Mouse (Mus musculus): ENCODE data around the gene Gzmm. TPM values are rescaled to one million over a fixed set of nuclear protein-coding genes. Genes with fewer than 3 reads are reported as not detected.
A peak's percentile ranks its signal among the peaks of the same experiment; 100 is the strongest.

Gzmm gene
- polyA plus RNA-seq, 1 experiment from 2014 or later, result 0.51 TPM

GRCm38 (mm10) chr10:79712029-79712428, 23.2 kb downstream of the Gzmm start:
- WGBS, result 80% methylated on average over 1 of the region's 1 CpGs
- Histone ChIP-seq H3K4me1 (ENCODE audit: control insufficient read depth, insufficient read depth, low read length) (peaks cover 2% of the 10 kb centered on the region; the same call in 1 of the 2 replicates), H3K36me3 (ENCODE audit: control insufficient read depth, insufficient read depth, low read length) (peaks cover 43% of the 10 kb centered on the region), H3K4me3 (ENCODE audit: low read depth, low read length) (no peak overlapping the region), H3K9me3 (ENCODE audit: control insufficient read depth, low read length) (no peaks in the 10 kb centered on the region), H3K4me2 (ENCODE audit: low read depth, low read length) (no peak overlapping the region), H3K9ac (ENCODE audit: low read depth, low read length) (no peak overlapping the region), H3K27ac (replicated peaks; ENCODE audit: low read depth, low read length) (no peak overlapping the region), H3K27me3 (replicated peaks; ENCODE audit: control insufficient read depth, insufficient read depth, low read length) (peaks cover 26% of the 10 kb centered on the region)
- ATAC-seq (ENCODE audit: low read depth) (0 out of 2 replicates have a peak, but pooled peaks have one; percentile 5), DNase-seq (ENCODE audit: low spot score) (no peak)

- 10% methylated on average over 4 of the region's 6 CpGs for WGBS
- Histone ChIP-seq H3K4me3 (ENCODE audit: low read depth, low read length) (no peak overlapping the region), H3K9me3 (ENCODE audit: control insufficient read depth, low read length) (no peaks in the 10 kb centered on the region), H3K4me1 (ENCODE audit: control insufficient read depth, insufficient read depth, low read length) (peaks cover 6% of the 10 kb centered on the region; the same call in 1 of the 2 replicates), H3K4me2 (ENCODE audit: low read depth, low read length) (no peak overlapping the region), H3K27me3 (replicated peaks; ENCODE audit: control insufficient read depth, insufficient read depth, low read length) (peaks cover 31% of the 10 kb centered on the region), H3K9ac (ENCODE audit: low read depth, low read length) (no peak overlapping the region), H3K36me3 (ENCODE audit: control insufficient read depth, insufficient read depth, low read length) (peaks cover 41% of the 10 kb centered on the region), H3K27ac (replicated peaks; ENCODE audit: low read depth, low read length) (no peak overlapping the region)
- DNase-seq (ENCODE audit: low spot score) (peak; percentile 71), ATAC-seq (ENCODE audit: low read depth) (peak; percentile 17; the same call in 1 of the 2 replicates)
Measured at GRCm38 (mm10) chr10:79712499-79713126, 23.8 kb downstream of the Gzmm start.

- 36% methylated on average over 1 of the region's 1 CpGs for WGBS
- Histone ChIP-seq H3K4me3 (ENCODE audit: low read depth, low read length) (no peak overlapping the region), H3K9me3 (ENCODE audit: control insufficient read depth, low read length) (no peaks in the 10 kb centered on the region), H3K27me3 (replicated peaks; ENCODE audit: control insufficient read depth, insufficient read depth, low read length) (peaks cover 37% of the 10 kb centered on the region), H3K27ac (replicated peaks; ENCODE audit: low read depth, low read length) (no peak overlapping the region), H3K36me3 (ENCODE audit: control insufficient read depth, insufficient read depth, low read length) (peaks cover 41% of the 10 kb centered on the region), H3K4me1 (ENCODE audit: control insufficient read depth, insufficient read depth, low read length) (peaks cover 6% of the 10 kb centered on the region; the same call in 1 of the 2 replicates), H3K9ac (ENCODE audit: low read depth, low read length) (no peak overlapping the region), H3K4me2 (ENCODE audit: low read depth, low read length) (no peak overlapping the region)
- ATAC-seq (ENCODE audit: low read depth) (no peak), DNase-seq (ENCODE audit: low spot score) (no peak)
Measured at GRCm38 (mm10) chr10:79713163-79713562, 24.3 kb downstream of the Gzmm start.

GRCm38 (mm10) chr10:79714996-79715395, 26.2 kb downstream of the Gzmm start:
- no peak overlapping the region for H3K4me2 ChIP-seq (ENCODE audit: low read depth, low read length)
- WGBS, result 61% methylated on average over 4 of the region's 4 CpGs
- no peak for ATAC-seq (ENCODE audit: low read depth)
- no peaks in the 10 kb centered on the region for H3K9me3 ChIP-seq (ENCODE audit: control insufficient read depth, low read length)
- no peak overlapping the region for H3K4me3 ChIP-seq (ENCODE audit: low read depth, low read length)
- DNase-seq (ENCODE audit: low spot score), result no peak
- no peak overlapping the region for H3K9ac ChIP-seq (ENCODE audit: low read depth, low read length)
- peaks cover 23% of the 10 kb centered on the region for H3K36me3 ChIP-seq (ENCODE audit: control insufficient read depth, insufficient read depth, low read length)
- H3K27ac ChIP-seq (replicated peaks; ENCODE audit: low read depth, low read length), result no peak overlapping the region
- H3K4me1 ChIP-seq (ENCODE audit: control insufficient read depth, insufficient read depth, low read length), result peaks cover 6% of the 10 kb centered on the region; the same call in 1 of the 2 replicates
- H3K27me3 ChIP-seq (replicated peaks; ENCODE audit: control insufficient read depth, insufficient read depth, low read length), result peaks cover 47% of the 10 kb centered on the region

GRCm38 (mm10) chr10:79716254-79716987, 27.6 kb downstream of the Gzmm start, which contains the start of gene Hcn2:
Gene Hcn2 (plus strand): TSS chr10:79716634.
- Histone ChIP-seq H3K27ac (replicated peaks; ENCODE audit: low read depth, low read length) (no peak within 1 kb of the TSS), H3K4me1 (ENCODE audit: control insufficient read depth, insufficient read depth, low read length) (peaks cover 6% of the 10 kb centered on the region; the same call in 1 of the 2 replicates), H3K9ac (ENCODE audit: low read depth, low read length) (peak within 1 kb of the TSS; percentile 52; the same call in 1 of the 2 replicates), H3K27me3 (replicated peaks; ENCODE audit: control insufficient read depth, insufficient read depth, low read length) (peaks cover 47% of the 10 kb centered on the region), H3K36me3 (ENCODE audit: control insufficient read depth, insufficient read depth, low read length) (peaks cover 8% of the 10 kb centered on the region), H3K9me3 (ENCODE audit: control insufficient read depth, low read length) (no peaks in the 10 kb centered on the region), H3K4me2 (ENCODE audit: low read depth, low read length) (peak within 1 kb of the TSS; percentile 98), H3K4me3 (ENCODE audit: low read depth, low read length) (peak within 1 kb of the TSS; percentile 57)
- DNase-seq (ENCODE audit: low spot score), result no peak
- 10% methylated on average over 18 of the region's 91 CpGs for WGBS
- ATAC-seq (ENCODE audit: low read depth), result peak; percentile 17; the same call in 1 of the 2 replicates

- Histone ChIP-seq H3K27ac (replicated peaks; ENCODE audit: low read depth, low read length) (no peak overlapping the region), H3K9me3 (ENCODE audit: control insufficient read depth, low read length) (no peaks in the 10 kb centered on the region), H3K27me3 (replicated peaks; ENCODE audit: control insufficient read depth, insufficient read depth, low read length) (peaks cover 47% of the 10 kb centered on the region), H3K36me3 (ENCODE audit: control insufficient read depth, insufficient read depth, low read length) (peaks cover 3% of the 10 kb centered on the region), H3K4me3 (ENCODE audit: low read depth, low read length) (peak overlapping the region; percentile 57), H3K9ac (ENCODE audit: low read depth, low read length) (peak overlapping the region; percentile 52; the same call in 1 of the 2 replicates), H3K4me2 (ENCODE audit: low read depth, low read length) (peak overlapping the region; percentile 98), H3K4me1 (ENCODE audit: control insufficient read depth, insufficient read depth, low read length) (peaks cover 6% of the 10 kb centered on the region; the same call in 1 of the 2 replicates)
- ATAC-seq (ENCODE audit: low read depth) (no peak), DNase-seq (ENCODE audit: low spot score) (no peak)
- 7% methylated on average over 6 of the region's 44 CpGs for WGBS
Measured at GRCm38 (mm10) chr10:79716988-79717355, 28.2 kb downstream of the Gzmm start.

GRCm38 (mm10) chr10:79717640-79718357, 29.0 kb downstream of the Gzmm start:
- no peak overlapping the region for H3K27ac ChIP-seq (replicated peaks; ENCODE audit: low read depth, low read length)
- H3K4me1 ChIP-seq (ENCODE audit: control insufficient read depth, insufficient read depth, low read length), result peaks cover 6% of the 10 kb centered on the region; the same call in 1 of the 2 replicates
- no peaks in the 10 kb centered on the region for H3K9me3 ChIP-seq (ENCODE audit: control insufficient read depth, low read length)
- WGBS, result 3% methylated on average over 39 of the region's 43 CpGs
- ATAC-seq (ENCODE audit: low read depth) (no peak), DNase-seq (ENCODE audit: low spot score) (peak; percentile 81)
- no peak overlapping the region for H3K9ac ChIP-seq (ENCODE audit: low read depth, low read length)
- H3K36me3 ChIP-seq (ENCODE audit: control insufficient read depth, insufficient read depth, low read length), result no peaks in the 10 kb centered on the region
- peaks cover 47% of the 10 kb centered on the region for H3K27me3 ChIP-seq (replicated peaks; ENCODE audit: control insufficient read depth, insufficient read depth, low read length)
- peak overlapping the region; percentile 98 for H3K4me2 ChIP-seq (ENCODE audit: low read depth, low read length)
- H3K4me3 ChIP-seq (ENCODE audit: low read depth, low read length), result peak overlapping the region; percentile 57

GRCm38 (mm10) chr10:79721089-79721488, 32.3 kb downstream of the Gzmm start:
- H3K9me3 ChIP-seq (ENCODE audit: control insufficient read depth, low read length), result no peaks in the 10 kb centered on the region
- 53% methylated on average over 5 of the region's 5 CpGs for WGBS
- DNase-seq (ENCODE audit: low spot score) (no peak), ATAC-seq (ENCODE audit: low read depth) (no peak)
- H3K4me2 ChIP-seq (ENCODE audit: low read depth, low read length), result no peak overlapping the region
- H3K27me3 ChIP-seq (replicated peaks; ENCODE audit: control insufficient read depth, insufficient read depth, low read length), result peaks cover 30% of the 10 kb centered on the region
- peaks cover 6% of the 10 kb centered on the region; the same call in 1 of the 2 replicates for H3K4me1 ChIP-seq (ENCODE audit: control insufficient read depth, insufficient read depth, low read length)
- H3K36me3 ChIP-seq (ENCODE audit: control insufficient read depth, insufficient read depth, low read length), result no peaks in the 10 kb centered on the region
- no peak overlapping the region for H3K4me3 ChIP-seq (ENCODE audit: low read depth, low read length)
- no peak overlapping the region for H3K27ac ChIP-seq (replicated peaks; ENCODE audit: low read depth, low read length)
- no peak overlapping the region for H3K9ac ChIP-seq (ENCODE audit: low read depth, low read length)
